Mouse (Mus musculus) heart, adult 2 months (tissue): ENCODE data around the gene Irf9. TPM values are rescaled to one million over a fixed set of nuclear protein-coding genes. Genes with fewer than 3 reads are reported as not detected.

Source experiments
- DNase-seq, 2 experiments: peaks; one replicate each; pipeline ENCODE4 v3.0.0; 2021
- H3K27ac ChIP-seq: fragments of 200-600 bp; 2 replicates; pipeline ENCODE4 v1.8.1; 2022
- H3K27me3 ChIP-seq: fragments of 200-500 bp; 2 replicates; pipeline ENCODE4 v1.6.1; 2012; ENCODE audit warnings: mild to moderate bottlenecking, low read length, inconsistent platforms, mixed read lengths; ENCODE audit not compliant: control insufficient read depth, insufficient read depth
- H3K36me3 ChIP-seq: fragments of 200-500 bp; 2 replicates; pipeline ENCODE4 v1.6.1; 2012; ENCODE audit warnings: low read length, inconsistent platforms; ENCODE audit not compliant: control insufficient read depth, insufficient read depth
- H3K4me1 ChIP-seq: fragments of 200-500 bp; 2 replicates; pipeline ENCODE4 v1.6.1; 2011; ENCODE audit warnings: low read length; ENCODE audit not compliant: control insufficient read depth, insufficient read depth
- H3K4me3 ChIP-seq: fragments of 200-600 bp; 2 replicates; pipeline ENCODE4 v1.8.1; 2022
- H3K79me2 ChIP-seq: fragments of 200-500 bp; replicated peaks from 2 replicates; pipeline ENCODE4 v1.6.1; 2012; ENCODE audit warnings: mild to moderate bottlenecking, inconsistent platforms, low read length, moderate library complexity, mixed read lengths; ENCODE audit not compliant: control insufficient read depth, insufficient read depth
- H3K9ac ChIP-seq: fragments of 200-500 bp; 2 replicates; pipeline ENCODE4 v1.6.1; 2012; ENCODE audit warnings: low read depth, mild to moderate bottlenecking, control low read depth, inconsistent platforms, low read length, mixed read lengths
- CTCF ChIP-seq: fragments of 200-600 bp; IDR thresholded peaks from 2 replicates; pipeline ENCODE4 v1.8.1; 2022; ENCODE audit warnings: antibody characterized with exemption, mild to moderate bottlenecking, moderate library complexity
- EP300 ChIP-seq: fragments of 200-500 bp; IDR thresholded peaks from 2 replicates; pipeline ENCODE4 v1.6.1; 2011; ENCODE audit warnings: low read depth, low read length, control low read depth; ENCODE audit not compliant: insufficient read depth
- POLR2A ChIP-seq: fragments of 200-500 bp; IDR thresholded peaks from 2 replicates; pipeline ENCODE4 v1.6.1; 2011; ENCODE audit warnings: mild to moderate bottlenecking, low read depth, low read length, control low read depth; ENCODE audit not compliant: insufficient read depth
- WGBS: fragments of 180-500 bp; shearing (Covaris S2); methylation state at CpG from one replicate; pipeline ENCODE4 v1.1.7; 2018; 5-methylcytosine and 5-hydroxymethylcytosine counted together
- intact Hi-C: fragments of 180-260 bp; cut with DNase I; formaldehyde crosslinking; loops from one replicate; pipeline ENCODE4 v1.15.1; 2025
- polyA plus RNA-seq: library from polyadenylated mRNA; depleted of rRNA; stranded (reverse); fragments of >200 nt; gene quantifications from 2 replicates; pipeline ENCODE4 v1.2.3, GENCODE M21; 2012
- total RNA-seq, 2 experiments: library from RNA; stranded (reverse); gene quantifications; 2 replicates each; pipeline ENCODE4 v1.2.3; 2021

The Irf9 gene
- total and polyA plus RNA-seq, 3 experiments, result 9.7 to 22.2 (median 9.8) TPM

GRCm38 (mm10) chr14:55640816-55641215 lies 37.4 kb downstream of the Irf9 start:
- no peak overlapping the region for H3K27ac ChIP-seq
- no peak overlapping the region for H3K9ac ChIP-seq
- TF ChIP-seq POLR2A, result no peak
- no peak for TF ChIP-seq EP300
- no peak for TF ChIP-seq CTCF
- 0 out of 2 replicates have a peak, but pooled peaks cover 2% of the 10 kb centered on the region for H3K79me2 ChIP-seq
- no peak overlapping the region for H3K4me3 ChIP-seq
- H3K4me1 ChIP-seq, result peaks cover 5% of the 10 kb centered on the region
- WGBS, result 95% methylated on average over 14 of the region's 14 CpGs
- H3K36me3 ChIP-seq, result peaks cover 2% of the 10 kb centered on the region; the same call in 1 of the 2 replicates
- intact Hi-C loops, result loop anchor here (5.0 kb wide), 1 partner anchor 81 kb away; the partner anchor contains the start of gene Rabggta
- H3K27me3 ChIP-seq, result no peaks in the 10 kb centered on the region
- no peak for DNase-seq

GRCm38 (mm10) chr14:55641291-55641690 lies 37.9 kb downstream of the Irf9 start:
- Histone ChIP-seq H3K4me1 (peaks cover 5% of the 10 kb centered on the region), H3K27ac (no peak overlapping the region), H3K27me3 (no peaks in the 10 kb centered on the region), H3K4me3 (no peak overlapping the region), H3K36me3 (no peaks in the 10 kb centered on the region), H3K9ac (no peak overlapping the region), H3K79me2 (0 out of 2 replicates have a peak, but pooled peaks cover 2% of the 10 kb centered on the region)
- intact Hi-C loops, result loop anchor here (5.0 kb wide), 1 partner anchor 81 kb away; the partner anchor contains the start of gene Rabggta
- TF ChIP-seq POLR2A (no peak), CTCF (no peak)
- no peak for DNase-seq
- 96% methylated on average over 13 of the region's 13 CpGs for whole genome bisulfite sequencing

- Histone ChIP-seq H3K27ac (peak overlapping the region; percentile 100), H3K9ac (peak overlapping the region; percentile 88), H3K4me3 (peak overlapping the region; percentile 95), H3K79me2 (0 out of 2 replicates have a peak, but pooled peaks cover 2% of the 10 kb centered on the region), H3K36me3 (no peaks in the 10 kb centered on the region), H3K27me3 (no peaks in the 10 kb centered on the region), H3K4me1 (peaks cover 5% of the 10 kb centered on the region)
- intact Hi-C loops, result loop anchor here (2.0 to 5.0 kb wide), 3 partner anchors 18 to 80 kb away; partner anchors contain the start of genes Mdp1 and Rabggta
- 14% methylated on average over 8 of the region's 8 CpGs for WGBS
- TF ChIP-seq POLR2A, result no peak
- TF ChIP-seq EP300, result no peak
- TF ChIP-seq CTCF, result no peak
- DNase-seq, result no peak
These were observed 39.3 kb downstream of the Irf9 start for GRCm38 (mm10) chr14:55642679-55643059.

GRCm38 (mm10) chr14:55643060-55643907 lies 39.9 kb downstream of the Irf9 start, which contains the start of gene Tm9sf1:
Gene Tm9sf1 (minus strand): TSS chr14:55643806.
- Histone ChIP-seq H3K4me1 (peaks cover 5% of the 10 kb centered on the region), H3K27me3 (no peaks in the 10 kb centered on the region), H3K27ac (peak within 1 kb of the TSS; percentile 100), H3K4me3 (peak within 1 kb of the TSS; percentile 95), H3K36me3 (no peaks in the 10 kb centered on the region), H3K79me2 (0 out of 2 replicates have a peak, but pooled peaks cover 2% of the 10 kb centered on the region), H3K9ac (peak within 1 kb of the TSS; percentile 88)
- WGBS, result under 1% methylated on average over 89 of the region's 89 CpGs
- intact Hi-C loops, result loop anchor here (2.0 to 5.0 kb wide), 3 partner anchors 18 to 79 kb away; partner anchors contain the start of genes Mdp1 and Rabggta
- DNase-seq, result peak; percentile 94
- TF ChIP-seq CTCF (peak; percentile 27; the same call in 1 of the 2 replicates), EP300 (no peak), POLR2A (peak; percentile 47; the same call in 1 of the 2 replicates)

- Histone ChIP-seq H3K27me3 (no peaks in the 10 kb centered on the region), H3K79me2 (0 out of 2 replicates have a peak, but pooled peaks cover 2% of the 10 kb centered on the region), H3K4me3 (peak overlapping the region; percentile 95), H3K4me1 (peaks cover 5% of the 10 kb centered on the region), H3K9ac (peak overlapping the region; percentile 25), H3K27ac (peak overlapping the region; percentile 100; the same call in 1 of the 2 replicates), H3K36me3 (no peaks in the 10 kb centered on the region)
- WGBS, result 9% methylated on average over 17 of the region's 17 CpGs
- no peak for DNase-seq
- intact Hi-C loops, result loop anchor here (5.0 kb wide), 1 partner anchor 78 kb away; the partner anchor contains the start of gene Rabggta
- TF ChIP-seq POLR2A (0 out of 2 replicates have a peak, but pooled peaks have one; percentile 12), CTCF (no peak)
These were observed 41.0 kb downstream of the Irf9 start for GRCm38 (mm10) chr14:55644261-55644888.
